Mouse (Mus musculus): ENCODE results near the gene Arhgap42.

Arhgap42 gene

DNA sequence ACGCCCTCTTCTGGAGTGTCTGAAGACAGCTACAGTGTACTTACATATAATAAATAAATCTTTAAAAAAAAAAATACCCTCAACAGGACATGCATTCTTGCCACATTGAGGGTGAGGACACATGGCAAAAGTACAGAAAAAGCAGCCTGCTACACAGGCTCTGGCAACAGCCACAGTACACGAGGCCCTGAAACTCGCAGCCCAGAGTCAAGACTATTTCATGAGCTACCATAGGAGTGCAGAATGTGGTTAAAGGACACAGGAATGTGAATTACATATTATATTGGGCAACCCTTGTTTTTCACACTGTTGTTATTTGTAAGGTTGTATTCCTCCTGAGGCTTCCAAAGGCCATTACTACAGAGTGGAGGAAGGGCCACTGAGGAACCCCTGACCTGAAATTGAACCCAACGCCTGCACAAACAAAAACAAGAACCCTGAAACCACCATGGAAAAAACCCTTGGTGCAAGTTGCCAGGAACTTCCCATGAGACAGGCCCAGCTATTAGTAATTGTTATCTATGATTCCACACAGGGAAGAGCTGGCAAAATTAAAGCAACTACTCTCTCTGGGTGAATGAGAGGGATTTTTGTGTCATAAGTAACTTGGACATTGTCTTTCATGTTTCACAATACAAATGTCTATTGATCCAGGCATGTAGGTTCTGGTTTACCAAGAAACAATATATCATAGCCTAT, 109.8 kb downstream of the Arhgap42 start:
- no peak for DNase-seq

DNA sequence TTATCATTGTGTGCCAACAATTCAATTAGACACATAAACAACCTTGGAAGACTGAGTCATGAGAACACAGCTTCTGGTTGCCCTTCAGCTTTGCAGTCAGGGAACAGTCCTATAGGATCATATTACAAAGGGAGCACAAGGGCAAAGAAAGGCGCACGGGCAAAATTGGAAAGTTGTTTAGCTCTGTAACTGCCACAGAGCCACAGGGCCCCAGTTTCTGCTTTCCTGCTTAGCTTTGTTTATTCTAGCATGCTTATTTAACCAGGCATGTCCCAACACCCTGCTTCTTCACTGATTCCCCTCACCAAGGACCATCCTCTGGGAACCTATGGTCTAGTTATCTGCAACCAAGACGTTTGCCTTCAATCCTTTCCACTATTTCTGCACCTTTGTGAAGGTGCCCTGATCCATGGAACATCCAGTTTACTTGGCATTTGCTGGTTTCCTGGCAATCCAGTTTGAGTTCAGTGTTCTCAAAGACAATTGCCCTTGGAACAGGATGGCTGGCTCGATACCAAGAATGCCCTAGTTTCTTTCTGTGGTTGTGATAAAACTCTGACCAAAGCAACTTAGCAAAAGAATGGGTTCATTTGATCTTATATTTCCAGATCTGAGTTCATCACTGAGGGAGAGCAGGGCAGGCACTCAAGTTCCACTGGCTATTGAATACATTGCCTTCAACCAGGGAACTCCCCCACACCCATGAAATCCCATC, 111.7 kb downstream of the Arhgap42 start:
- DNase-seq, result peak; percentile 44

DNA sequence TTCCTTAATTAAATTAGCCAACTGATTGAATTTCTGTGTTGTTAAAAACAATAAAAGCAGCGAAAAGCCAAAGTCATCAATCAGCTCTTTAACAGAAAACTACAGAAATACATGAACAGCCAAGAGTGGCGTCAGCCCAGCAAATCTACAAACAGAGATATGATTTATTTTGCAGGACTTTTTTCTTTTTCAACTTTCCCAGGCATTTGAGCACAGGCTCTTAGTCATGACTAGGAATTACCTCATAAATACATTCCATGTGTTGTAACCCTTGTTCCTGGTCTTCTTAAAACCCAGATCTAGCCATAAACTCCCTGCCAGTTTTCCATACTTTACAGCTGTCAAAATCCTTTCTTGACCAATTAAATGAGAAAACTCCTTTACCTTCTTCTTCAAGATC, 114.7 kb downstream of the Arhgap42 start:
- no peak for DNase-seq

DNA sequence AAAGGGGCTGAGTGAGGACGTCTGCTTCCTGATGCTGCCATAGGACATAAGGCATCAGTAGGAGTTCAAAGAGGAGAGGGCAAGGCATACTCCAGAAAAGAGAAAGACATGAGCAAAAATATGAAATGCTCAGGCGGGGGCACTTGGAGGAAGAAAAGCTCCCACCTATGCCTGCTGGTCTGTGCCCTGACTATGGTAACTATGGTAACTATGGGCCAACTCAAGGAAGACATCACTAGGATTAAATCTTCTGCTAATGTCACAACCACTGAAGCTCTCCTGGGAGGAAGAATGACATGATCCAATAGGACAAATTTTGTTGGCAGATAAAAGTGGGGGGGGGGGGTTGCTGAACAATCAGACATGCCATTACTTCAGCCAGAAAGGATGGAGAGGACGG, 124.6 kb downstream of the Arhgap42 start:
- no peak for DNase-seq

DNA sequence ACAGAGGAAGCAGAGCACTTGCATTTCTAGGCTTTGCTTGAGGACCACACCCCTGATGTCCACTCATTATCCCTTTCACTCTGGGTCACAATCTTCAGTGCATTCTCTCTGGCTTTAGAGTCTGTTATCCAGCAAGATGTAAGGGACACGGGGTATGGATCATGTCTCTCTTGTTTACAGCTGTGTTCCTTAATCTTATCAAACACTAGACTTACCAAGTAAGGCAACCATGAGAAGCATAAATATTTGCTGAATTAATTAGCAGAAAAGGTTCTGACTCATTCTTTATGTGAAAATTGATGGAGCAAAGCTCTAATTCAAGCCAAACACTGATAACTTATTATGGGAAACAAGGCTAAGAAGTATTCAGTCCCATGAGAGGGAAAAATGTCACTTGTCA, 125.1 kb downstream of the Arhgap42 start:
- DNase-seq, result no peak

DNA sequence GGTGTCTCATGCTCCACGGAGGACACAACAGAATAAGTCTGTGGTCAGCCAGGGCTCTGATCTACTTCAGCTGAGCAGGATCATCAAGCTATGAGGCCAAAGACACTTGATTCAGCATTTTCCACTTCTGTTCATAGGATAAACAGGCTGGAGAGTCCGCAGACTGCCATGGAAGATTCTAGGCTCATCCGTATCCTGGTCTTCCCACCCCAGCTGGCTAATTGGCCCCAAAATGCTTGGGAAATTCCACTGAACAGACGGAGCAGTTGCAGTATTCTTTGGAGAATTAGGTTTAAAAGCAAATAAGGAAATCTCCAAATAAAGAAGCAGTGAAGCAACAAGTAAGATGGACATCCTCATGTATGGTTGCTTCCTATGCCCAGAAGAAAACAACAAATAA, 126.0 kb downstream of the Arhgap42 start:
- no peak for DNase-seq

DNA sequence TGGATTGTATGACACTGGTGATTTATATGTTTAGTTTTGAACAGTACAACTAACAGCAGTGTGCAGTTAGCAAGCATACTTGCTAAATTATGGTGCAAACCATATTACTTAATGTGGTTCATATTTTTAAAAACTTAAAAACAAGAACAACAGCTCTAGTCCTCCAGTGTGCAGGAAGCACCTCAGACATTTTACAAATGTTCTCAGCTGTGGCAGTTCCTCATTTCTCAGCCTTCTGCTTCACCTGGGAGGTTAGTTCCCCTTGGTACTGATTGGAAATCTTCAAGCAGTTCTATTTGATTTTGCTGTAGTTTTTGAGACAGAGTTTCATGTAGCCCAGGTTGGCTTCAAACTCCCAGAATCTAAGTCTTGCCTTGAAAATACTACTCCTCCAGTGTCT, 131.2 kb downstream of the Arhgap42 start:
- no peak for DNase-seq

DNA sequence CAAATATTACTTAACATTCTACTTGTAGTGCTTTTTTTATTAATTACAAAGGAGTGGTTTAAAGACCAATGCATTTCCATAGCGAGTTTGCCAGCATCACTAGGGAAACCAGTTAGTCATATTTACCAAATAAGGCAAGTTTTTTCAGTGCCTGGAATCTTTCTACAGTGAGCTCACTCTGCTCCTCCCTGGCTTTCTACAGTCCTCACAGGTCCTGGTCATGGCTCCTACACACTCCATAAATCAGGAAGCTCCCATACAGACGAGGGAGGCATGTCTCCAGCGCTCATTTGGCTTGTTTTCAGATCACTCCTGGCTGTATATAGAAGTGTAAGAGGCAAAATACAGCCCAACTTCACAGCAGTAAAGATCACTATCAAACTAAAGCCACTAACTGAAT, 134.1 kb downstream of the Arhgap42 start:
- no peak for DNase-seq

DNA sequence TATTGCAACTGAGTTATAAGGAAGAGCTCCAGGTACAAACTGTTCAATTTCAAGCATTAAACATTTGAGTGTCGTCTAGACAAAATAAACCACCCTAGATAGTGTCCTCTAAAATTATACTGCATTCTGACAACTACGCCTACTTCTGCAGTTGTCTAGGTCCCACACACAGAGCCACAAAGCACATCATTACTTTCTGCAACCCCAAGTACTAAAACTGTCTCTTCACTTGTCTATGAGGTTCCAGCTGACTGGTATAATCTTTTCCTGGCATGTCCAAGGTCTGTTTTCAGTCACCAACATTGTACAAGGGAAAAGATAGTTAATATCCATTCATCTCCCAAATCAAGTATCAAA, 136.8 kb downstream of the Arhgap42 start:
- no peak for DNase-seq

DNA sequence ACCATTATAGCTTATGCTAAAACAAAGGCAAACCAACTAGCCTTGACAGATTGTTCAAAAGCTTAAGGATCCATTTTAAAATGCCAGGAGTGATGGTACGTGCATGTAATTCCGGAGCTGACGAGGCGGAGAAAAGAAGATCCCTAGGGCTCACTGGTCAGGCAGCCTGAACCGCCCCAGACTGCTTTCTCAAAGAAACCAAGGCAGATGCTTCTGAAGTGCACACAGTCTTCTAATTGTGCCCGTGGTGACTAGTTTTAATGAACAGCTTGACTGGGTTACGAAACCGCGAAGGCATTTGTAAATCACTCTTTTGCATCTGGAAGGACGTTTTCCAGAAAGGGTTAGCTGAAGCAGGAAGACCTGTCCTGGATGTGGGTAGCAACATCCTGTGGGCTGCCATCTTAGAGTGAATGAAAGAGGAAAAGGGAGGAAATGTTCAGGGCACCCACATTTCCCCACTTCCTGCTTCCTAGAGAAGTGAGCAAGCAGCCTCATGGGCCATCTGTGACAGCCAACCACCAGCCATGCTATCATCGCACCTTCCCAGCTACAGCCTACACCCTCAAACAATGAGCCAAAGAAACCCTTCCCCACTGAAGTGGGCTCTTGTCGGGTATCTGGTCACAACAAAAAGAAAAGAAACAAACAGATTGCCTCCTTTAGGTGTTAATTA, 137.3 kb downstream of the Arhgap42 start:
- no peak for DNase-seq

DNA sequence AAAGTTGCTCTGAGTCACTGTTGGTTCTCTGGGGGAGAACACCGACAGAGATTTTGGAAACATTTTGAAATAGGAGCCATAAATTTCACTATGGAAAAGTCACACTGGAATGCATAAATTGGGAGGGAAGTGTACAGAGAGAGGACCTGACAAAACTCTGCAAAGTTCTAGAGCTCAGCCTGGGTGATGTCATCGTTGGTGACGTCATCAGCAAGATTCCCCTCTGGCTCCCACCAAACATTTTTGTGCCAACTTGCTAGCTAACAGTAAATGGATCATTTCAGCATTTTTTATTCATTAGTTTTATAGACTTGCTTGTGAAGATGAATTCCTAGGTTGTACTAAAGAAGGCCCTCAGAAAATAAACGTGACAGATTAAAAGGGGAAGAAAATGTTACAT, 137.8 kb downstream of the Arhgap42 start:
- DNase-seq, result no peak

DNA sequence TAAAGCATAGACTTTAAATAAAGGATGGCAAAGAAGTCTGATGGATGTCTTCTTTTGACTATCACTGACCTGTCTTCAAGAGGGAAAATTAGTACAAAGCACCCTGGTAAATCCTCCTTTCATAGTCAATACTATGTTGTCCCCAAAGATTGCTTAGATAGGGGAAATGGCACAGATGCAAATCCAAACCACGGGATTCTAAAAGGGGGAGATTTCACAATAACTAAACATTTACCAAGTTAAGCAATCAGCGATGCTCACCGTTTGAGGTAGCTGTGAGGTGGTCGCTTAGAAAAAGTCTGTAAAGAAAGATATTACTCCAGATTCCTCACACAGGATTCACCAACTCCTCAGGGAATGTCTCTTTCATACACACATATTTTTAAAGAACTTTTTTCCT, 141.1 kb downstream of the Arhgap42 start:
- no peak for DNase-seq

DNA sequence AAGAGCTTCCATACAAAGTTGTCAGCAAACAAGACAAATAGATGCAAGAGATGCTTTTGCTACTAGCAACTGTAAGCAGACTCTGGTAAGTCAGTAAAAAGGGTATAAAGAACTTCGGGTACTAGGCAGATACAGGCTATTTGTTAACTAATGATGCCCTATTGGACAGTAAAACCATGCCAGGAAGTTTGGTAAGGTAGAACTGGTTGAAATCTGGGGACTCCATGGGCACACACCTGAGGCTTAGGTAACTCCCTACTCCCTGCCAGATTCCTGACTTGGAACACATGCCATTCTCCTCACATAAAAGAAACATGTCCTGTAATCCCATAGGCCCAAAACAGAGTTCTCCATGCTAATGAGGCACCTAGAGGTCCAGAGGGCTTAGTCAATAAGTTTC, 142.1 kb downstream of the Arhgap42 start:
- no peak for DNase-seq

DNA sequence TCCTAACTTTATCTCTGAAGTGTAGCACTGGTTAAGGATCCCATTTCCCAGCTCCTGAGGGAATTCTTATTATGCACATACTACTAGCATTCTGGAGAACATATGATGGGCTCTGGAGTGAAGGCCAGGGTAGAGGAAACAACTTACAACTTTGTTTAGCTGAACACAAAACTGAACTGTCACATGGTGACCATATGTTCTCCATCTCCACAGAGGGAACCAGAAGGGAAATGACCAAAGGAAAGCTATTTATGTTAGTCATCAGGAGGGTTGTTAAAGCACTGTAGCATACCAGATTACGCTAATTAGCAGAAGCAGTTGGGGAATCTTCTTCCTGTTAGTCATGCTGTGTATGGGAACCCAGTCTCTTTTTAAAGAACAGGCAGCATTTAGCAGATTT, 145.8 kb downstream of the Arhgap42 start:
- peak; percentile 30 for DNase-seq

DNA sequence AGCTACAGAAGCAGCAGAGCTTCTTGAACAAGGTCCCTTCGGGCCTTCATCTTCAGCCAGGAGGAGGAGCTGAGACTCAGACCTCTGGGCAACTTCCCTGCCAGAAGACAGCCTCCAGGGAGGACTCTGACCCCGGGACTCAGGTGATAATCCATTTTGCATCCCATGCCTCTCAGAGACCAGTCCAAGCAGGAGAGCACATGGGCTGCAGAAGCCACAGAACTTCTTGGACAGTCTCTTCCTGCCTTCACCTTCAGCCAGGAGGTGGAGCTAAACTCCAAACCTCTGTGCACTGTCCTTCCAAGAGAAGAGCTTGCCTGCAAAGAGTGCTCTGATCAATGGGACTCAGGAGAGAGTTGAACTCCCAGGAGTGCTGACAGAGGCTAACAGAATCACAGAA, 155.5 kb downstream of the Arhgap42 start:
- DNase-seq, result peak; percentile 14

DNA sequence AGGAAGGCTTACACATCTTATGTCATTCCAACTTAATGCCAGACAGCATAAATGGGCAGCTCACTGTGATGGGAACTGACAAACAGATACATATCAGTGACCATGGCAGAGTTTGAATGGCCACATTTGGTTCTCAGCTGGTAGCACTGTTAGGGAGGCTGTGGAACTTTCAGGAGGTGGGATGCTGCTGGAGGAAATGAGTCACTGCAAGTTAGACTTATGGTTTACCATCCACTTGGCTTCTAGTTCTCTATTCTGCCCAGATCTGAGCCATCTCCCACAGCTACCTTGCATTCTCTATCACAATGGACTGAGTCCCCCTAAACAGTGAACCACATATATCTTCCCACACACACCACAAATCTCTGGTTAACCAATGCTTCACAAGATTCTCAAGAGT, 186.0 kb downstream of the Arhgap42 start:
- DNase-seq, result no peak

DNA sequence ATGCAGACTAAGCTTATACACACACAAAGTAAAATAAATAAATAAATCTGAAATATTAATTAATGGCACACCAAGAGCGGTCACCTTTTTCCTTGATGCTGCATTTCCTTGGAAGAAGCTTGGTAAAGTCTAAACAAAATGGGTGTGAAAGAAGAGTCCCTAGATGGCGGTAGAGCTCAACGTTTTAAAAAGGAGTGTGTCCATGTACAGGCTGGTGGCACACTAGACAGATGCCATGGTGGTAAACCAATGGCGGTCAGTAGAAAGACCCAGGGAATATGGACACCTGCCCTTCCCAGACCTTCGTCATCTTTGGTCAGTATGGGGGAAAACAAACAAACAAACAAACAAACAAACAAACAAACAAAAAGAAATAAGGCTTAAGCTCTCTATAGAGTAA, 187.7 kb downstream of the Arhgap42 start:
- DNase-seq, result peak; percentile 70

DNA sequence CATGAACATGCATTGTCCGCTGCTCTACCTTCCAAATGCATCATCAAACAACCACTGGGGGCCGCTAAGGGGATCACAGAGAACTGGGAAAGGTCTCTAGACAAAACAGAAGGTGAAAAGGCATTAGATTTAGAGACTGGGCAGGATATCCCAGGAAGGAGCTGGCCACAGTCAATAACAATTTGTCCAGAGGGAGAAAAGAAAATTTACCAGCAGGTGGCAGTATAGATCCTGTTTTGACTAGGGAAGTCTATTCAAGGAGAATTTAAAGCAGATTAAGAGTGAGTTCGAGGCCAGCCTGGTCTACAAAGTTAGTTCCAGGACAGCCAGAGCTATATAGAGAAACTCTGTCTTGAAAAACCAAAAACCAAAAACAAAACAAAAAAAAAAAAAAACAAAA, 189.7 kb downstream of the Arhgap42 start:
- DNase-seq, result peak; percentile 71

DNA sequence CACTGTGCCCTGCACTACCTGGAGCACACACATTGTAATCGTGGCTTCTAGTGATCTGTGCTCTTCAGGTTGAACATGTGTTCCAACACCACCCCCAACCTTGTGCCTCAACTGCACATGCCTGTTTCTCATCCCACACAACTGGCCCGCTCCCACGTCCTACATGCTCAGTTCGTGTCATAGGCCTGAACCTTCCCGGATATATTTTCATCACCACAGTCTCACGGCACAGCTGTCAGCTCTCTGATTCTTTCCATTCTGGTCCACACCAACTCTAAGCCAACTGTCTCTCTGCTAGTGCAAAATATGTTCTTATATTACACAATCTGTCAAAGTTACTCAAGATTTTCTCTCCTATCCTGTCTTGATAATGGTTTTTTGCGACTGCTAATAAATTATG, 197.9 kb downstream of the Arhgap42 start:
- DNase-seq, result no peak

DNA sequence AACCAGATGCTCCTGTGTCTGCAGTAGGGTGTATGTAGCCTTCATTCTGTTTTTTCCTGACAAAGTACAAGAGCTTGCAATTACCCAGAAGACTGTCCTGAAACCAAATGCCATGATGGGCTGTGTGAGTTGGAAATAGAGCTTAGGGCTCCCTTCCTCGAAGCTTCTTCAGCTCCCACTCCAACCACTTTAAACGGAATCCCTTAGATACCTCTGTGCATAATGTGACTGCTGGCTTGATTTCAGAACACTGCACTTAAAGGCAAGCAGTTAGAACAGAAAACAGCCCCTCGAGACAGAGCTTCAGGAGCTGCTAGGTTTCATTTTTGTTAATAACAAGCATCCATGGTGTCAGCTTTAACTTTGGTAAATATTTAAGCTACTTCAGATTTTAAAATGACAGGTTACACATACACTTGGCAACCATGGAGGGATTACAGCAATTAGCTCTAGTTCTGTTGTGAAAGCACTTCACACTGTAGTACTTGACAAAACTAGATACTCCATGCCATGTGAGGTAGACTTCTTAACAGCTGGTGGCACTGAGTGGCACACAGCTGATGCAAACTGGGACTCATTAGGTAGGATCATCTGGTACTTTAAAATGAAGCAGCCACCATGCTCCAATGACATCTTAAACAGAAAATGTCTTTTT, 201.8 kb downstream of the Arhgap42 start:
- DNase-seq, result no peak

DNA sequence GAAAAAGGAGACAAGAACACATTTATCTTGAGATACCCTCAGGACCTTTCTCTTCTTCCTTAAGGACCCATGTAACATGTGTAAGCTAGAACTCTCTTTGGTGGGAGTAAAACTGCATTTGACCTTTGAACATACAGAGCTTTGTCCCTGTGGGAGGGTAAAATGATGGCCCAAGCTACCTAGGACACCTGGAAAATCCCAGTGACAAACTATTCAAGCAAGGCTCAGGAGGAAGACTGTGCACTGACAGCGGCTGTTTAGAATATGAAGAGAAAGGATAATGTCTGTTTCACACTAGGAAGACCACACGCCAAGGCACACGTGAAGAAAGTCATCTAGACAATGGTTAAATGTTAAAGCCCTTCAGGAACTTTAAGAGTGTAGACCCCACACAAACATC, 211.0 kb downstream of the Arhgap42 start:
- no peak for DNase-seq

DNA sequence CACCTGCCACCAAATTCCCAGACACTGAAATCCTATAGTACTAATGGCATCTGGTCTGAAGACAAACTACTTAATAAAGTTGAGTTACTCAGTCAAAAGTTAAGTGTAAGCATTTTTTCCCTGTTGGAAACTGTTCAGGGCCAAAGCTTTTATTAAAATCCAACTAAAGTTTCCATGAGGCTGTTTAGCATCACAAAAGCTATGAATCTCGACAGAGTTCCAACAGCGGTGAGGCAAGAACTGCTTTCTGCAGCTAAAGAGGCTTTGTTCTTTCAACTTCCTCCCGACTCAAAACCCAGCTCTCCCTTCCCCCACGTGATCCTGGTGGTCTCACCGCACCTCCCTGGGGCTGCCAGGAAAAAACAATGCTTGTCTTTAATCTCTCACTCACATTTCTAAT, 211.5 kb downstream of the Arhgap42 start:
- peak; percentile 34 for DNase-seq

DNA sequence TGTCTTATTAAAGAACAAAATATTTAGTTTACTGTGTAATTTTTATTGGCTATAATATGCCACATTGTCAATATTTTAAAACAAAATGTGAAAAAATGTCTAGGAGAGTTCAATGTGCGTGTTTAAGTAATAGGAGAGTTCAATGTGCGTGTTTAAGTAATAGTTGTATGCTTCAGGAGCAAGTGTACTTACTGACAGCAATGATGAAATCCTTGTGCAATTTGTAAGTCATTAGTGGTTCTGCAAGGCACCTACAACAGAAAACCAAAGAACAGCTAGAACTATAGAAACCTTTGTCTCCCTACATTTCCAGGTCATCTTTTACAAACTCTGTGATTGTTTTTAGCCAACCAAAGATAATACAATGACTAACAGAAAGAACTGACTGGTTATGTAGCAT, 223.8 kb downstream of the Arhgap42 start:
- no peak for DNase-seq

DNA sequence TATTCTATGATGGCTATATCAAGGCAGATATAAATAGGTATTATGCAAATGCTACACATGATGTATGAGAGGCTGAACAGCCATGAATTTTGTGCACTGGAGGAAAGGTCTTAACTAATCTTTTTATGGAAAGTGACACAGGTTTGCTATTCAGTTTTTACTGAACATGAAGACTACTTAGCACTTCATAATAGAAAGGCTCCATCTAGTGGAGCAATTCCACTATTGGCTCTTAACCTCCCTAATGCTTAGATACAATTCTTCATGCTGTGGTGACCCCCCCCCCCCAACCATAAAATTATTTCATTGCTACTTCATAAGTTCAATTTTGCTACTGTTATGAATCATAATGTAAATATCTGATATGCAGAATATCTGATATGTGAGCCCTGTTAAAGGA, 237.7 kb downstream of the Arhgap42 start:
- peak; percentile 13 for DNase-seq
